In genomic region chr6:143833182-143833558, GRCm38 (mm10) we compare ENCODE assay signal across 16 mouse cellular contexts.
DNase-seq lines count a peak whose midpoint lies in the region; ATAC-seq lines count a peak whose summit lies in the region.
"Had no signal": no experiment of that assay in that cellular context is flagged by ENCODE, and none has a peak within 500 bp of the region (broad histone marks: within the 10 kb centered on the region; RNA-seq: fewer than 3 reads in every experiment).

No protein-coding gene starts in this region.

- peak overlapping the region; percentile 48 for H3K4me3 ChIP-seq in liver, embryonic 15.5 days (replicated peaks)
- H3K4me3 ChIP-seq: heart, embryonic 15.5 days; intestine, embryonic 15.5 days; left cerebral cortex, adult 2 months; midbrain, embryonic 13.5 days had no signal

- H3K4me2 ChIP-seq in liver, embryonic 15.5 days = peak overlapping the region; percentile 61
- H3K4me2 ChIP-seq: heart, embryonic 15.5 days; intestine, embryonic 15.5 days; midbrain, embryonic 13.5 days had no signal

- peaks cover 5% of the 10 kb centered on the region; the same call in 1 of the 2 replicates for H3K4me1 ChIP-seq in liver, embryonic 15.5 days (replicated peaks)
- H3K4me1 ChIP-seq: heart, embryonic 15.5 days; intestine, embryonic 15.5 days; midbrain, embryonic 13.5 days had no signal

- no peak overlapping the region for H3K27ac ChIP-seq in liver, embryonic 15.5 days (replicated peaks)
- H3K27ac ChIP-seq: heart, embryonic 15.5 days; intestine, embryonic 15.5 days; left cerebral cortex, adult 2 months; midbrain, embryonic 13.5 days had no signal

- H3K9ac ChIP-seq in liver, embryonic 15.5 days = no peak overlapping the region
- H3K9ac ChIP-seq: heart, embryonic 15.5 days; intestine, embryonic 15.5 days; midbrain, embryonic 13.5 days had no signal

- no peaks in the 10 kb centered on the region for H3K36me3 ChIP-seq in liver, embryonic 15.5 days (replicated peaks)
- H3K36me3 ChIP-seq: heart, embryonic 15.5 days; intestine, embryonic 15.5 days had no signal

- 49% methylated on average over 23 of the region's 23 CpGs for WGBS in liver, embryonic 15.5 days (ENCODE audit: insufficient replicate concordance)

- no peaks in the 10 kb centered on the region for H3K9me3 ChIP-seq in liver, embryonic 15.5 days (replicated peaks)
- H3K9me3 ChIP-seq: heart, embryonic 15.5 days; intestine, embryonic 15.5 days; midbrain, embryonic 13.5 days had no signal

- peak; percentile 86 for ATAC-seq in erythroblast, adult 5-6 weeks (replicated peaks; ENCODE audit: low FRiP score, poor library complexity, severe bottlenecking)
- peak; percentile 78 for ATAC-seq in liver, embryonic 15.5 days (ENCODE audit: insufficient read depth)
- ATAC-seq: forebrain, embryonic 14.5 days; intestine, embryonic 15.5 days; midbrain, embryonic 13.5 days had no signal

- no peaks in the 10 kb centered on the region for H3K27me3 ChIP-seq in liver, embryonic 15.5 days
- H3K27me3 ChIP-seq: heart, embryonic 15.5 days; intestine, embryonic 15.5 days; midbrain, embryonic 13.5 days had no signal

- peak; percentile 46 for DNase-seq in spleen, postnatal 10 days (ENCODE audit: low spot score in 2 of 2)
- DNase-seq in spleen, adult 18-20 months = no peak
- DNase-seq in layer of hippocampus, postnatal 10 days (ENCODE audit: low spot score in 2 of 2) = no peak
- DNase-seq in layer of hippocampus, adult 18-20 months (ENCODE audit: low spot score in 2 of 2) = no peak
- DNase-seq in layer of hippocampus, adult 9-10 months (ENCODE audit: low spot score) = no peak
- DNase-seq: adrenal gland, postnatal 25 days; cerebellum, postnatal 36 days; lung, postnatal 10 days; right cerebral cortex, adult 18-20 months had no signal

Comparison
In these comparisons a context has a peak if more than half of its experiments do, and no peak if none do; other contexts are left out.
1. DNase-seq: peak in spleen, postnatal 10 days (2 of 2); none in spleen, adult 18-20 months (0 of 2), layer of hippocampus, postnatal 10 days (0 of 2), layer of hippocampus, adult 18-20 months (0 of 2) and layer of hippocampus, adult 9-10 months (single experiment).